Mouse (Mus musculus): ENCODE measurements around the gene Olfr643. TPM values are rescaled to one million over a fixed set of nuclear protein-coding genes. Genes with fewer than 3 reads are reported as not detected.

The Olfr643 gene
- not detected in 2 replicates for polyA plus RNA-seq (2015; fragmentation: Nextera tagmentation; extraction: Ambion mirVana)

- H3K27me3 ChIP-seq, result no peaks in the 10 kb centered on the region
- no peaks in the 10 kb centered on the region for H3K4me1 ChIP-seq
- H3K9me3 ChIP-seq (replicated peaks), result no peaks in the 10 kb centered on the region
- ATAC-seq, result no peak
- no peak within 1 kb of the TSS for H3K27ac ChIP-seq
- no peak within 1 kb of the TSS for H3K4me3 ChIP-seq
- H3K36me3 ChIP-seq (ENCODE audit: poor library complexity, severe bottlenecking), result no peaks in the 10 kb centered on the region
- no peak within 1 kb of the TSS for H3K4me2 ChIP-seq
- H3K9ac ChIP-seq, result no peak within 1 kb of the TSS
- 86% methylated on average over 5 of the region's 5 CpGs for WGBS
Measured at GRCm38 (mm10) chr7:104137305-104137704, at the start of gene Olfr643. Olfr643 (minus strand) TSS chr7:104137405.

- H3K27ac ChIP-seq, result no peak within 1 kb of the TSS
- 90% methylated on average over 2 of the region's 2 CpGs for WGBS
- no peak within 1 kb of the TSS for H3K4me2 ChIP-seq
- no peak for ATAC-seq
- no peaks in the 10 kb centered on the region for H3K27me3 ChIP-seq
- no peak within 1 kb of the TSS for H3K4me3 ChIP-seq
- no peaks in the 10 kb centered on the region for H3K9me3 ChIP-seq (replicated peaks)
- no peaks in the 10 kb centered on the region for H3K4me1 ChIP-seq
- no peaks in the 10 kb centered on the region for H3K36me3 ChIP-seq (ENCODE audit: poor library complexity, severe bottlenecking)
- no peak within 1 kb of the TSS for H3K9ac ChIP-seq
Measured at GRCm38 (mm10) chr7:104183292-104183691, 46.1 kb upstream of the Olfr643 start, which contains the start of gene Olfr648. Olfr648 (minus strand) TSS chr7:104183392.

DNA sequence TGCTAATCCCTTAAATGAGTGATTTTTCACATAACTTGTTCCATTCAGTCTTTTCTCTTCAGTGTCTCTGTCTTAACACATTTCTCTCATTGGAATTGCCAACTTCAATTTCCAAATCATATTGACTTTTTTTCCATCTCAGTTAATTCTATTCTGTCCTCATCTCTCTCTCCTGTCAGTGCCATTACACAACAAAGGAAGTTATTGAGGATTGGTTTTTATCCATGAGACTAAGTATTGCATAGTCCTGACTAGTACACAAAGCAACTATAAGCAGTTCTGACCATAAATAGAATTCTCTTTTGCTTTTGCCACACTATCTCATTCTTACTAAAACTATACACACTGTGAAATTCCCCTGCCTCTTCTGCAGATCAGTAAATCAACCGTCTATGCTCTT lies 41.9 kb upstream of the Olfr643 start:
- no peak for ATAC-seq
- no peak overlapping the region for H3K9ac ChIP-seq

GRCm38 (mm10) chr7:104178422-104179054 lies 41.3 kb upstream of the Olfr643 start:
- no peak overlapping the region for H3K4me2 ChIP-seq
- no peaks in the 10 kb centered on the region for H3K36me3 ChIP-seq (ENCODE audit: poor library complexity, severe bottlenecking)
- H3K9ac ChIP-seq, result no peak overlapping the region
- no peak overlapping the region for H3K4me3 ChIP-seq
- no peak overlapping the region for H3K27ac ChIP-seq
- ATAC-seq, result no peak
- no peaks in the 10 kb centered on the region for H3K9me3 ChIP-seq (replicated peaks)
- H3K4me1 ChIP-seq, result no peaks in the 10 kb centered on the region
- no peaks in the 10 kb centered on the region for H3K27me3 ChIP-seq
- WGBS, result 52% methylated on average over 5 of the region's 5 CpGs

More for the DNA sequence above, 41.9 kb upstream of the Olfr643 start:
- Histone ChIP-seq H3K4me3 (no peak overlapping the region), H3K27ac (no peak overlapping the region), H3K36me3 (ENCODE audit: poor library complexity, severe bottlenecking) (no peaks in the 10 kb centered on the region), H3K9me3 (replicated peaks) (no peaks in the 10 kb centered on the region), H3K4me2 (no peak overlapping the region), H3K4me1 (no peaks in the 10 kb centered on the region), H3K27me3 (no peaks in the 10 kb centered on the region)
- WGBS, result 80% methylated on average over 1 of the region's 1 CpGs

- 25% methylated on average over 1 of the region's 1 CpGs for WGBS
- Histone ChIP-seq H3K27me3 (no peaks in the 10 kb centered on the region), H3K27ac (no peak overlapping the region), H3K9me3 (replicated peaks) (no peaks in the 10 kb centered on the region; the same call in 1 of the 2 replicates), H3K4me2 (no peak overlapping the region), H3K9ac (no peak overlapping the region), H3K4me3 (no peak overlapping the region), H3K36me3 (ENCODE audit: poor library complexity, severe bottlenecking) (no peaks in the 10 kb centered on the region), H3K4me1 (no peaks in the 10 kb centered on the region)
- no peak for ATAC-seq
Measured at GRCm38 (mm10) chr7:104175085-104175484, 37.9 kb upstream of the Olfr643 start.

- no peak overlapping the region for H3K4me2 ChIP-seq
- no peak for ATAC-seq
- H3K27me3 ChIP-seq, result no peaks in the 10 kb centered on the region
- WGBS, result 85% methylated on average over 6 of the region's 6 CpGs
- H3K9me3 ChIP-seq (replicated peaks), result no peaks in the 10 kb centered on the region; the same call in 1 of the 2 replicates
- H3K4me3 ChIP-seq, result no peak overlapping the region
- no peaks in the 10 kb centered on the region for H3K36me3 ChIP-seq (ENCODE audit: poor library complexity, severe bottlenecking)
- no peak overlapping the region for H3K9ac ChIP-seq
- H3K27ac ChIP-seq, result no peak overlapping the region
- no peaks in the 10 kb centered on the region for H3K4me1 ChIP-seq
Measured at GRCm38 (mm10) chr7:104169634-104170204, 32.5 kb upstream of the Olfr643 start.

GRCm38 (mm10) chr7:104167105-104167504 lies 29.9 kb upstream of the Olfr643 start:
- no peak for ATAC-seq
- Histone ChIP-seq H3K4me3 (no peak overlapping the region), H3K9me3 (replicated peaks) (no peaks in the 10 kb centered on the region; the same call in 1 of the 2 replicates), H3K27ac (no peak overlapping the region), H3K9ac (no peak overlapping the region), H3K27me3 (no peaks in the 10 kb centered on the region), H3K4me2 (no peak overlapping the region), H3K4me1 (no peaks in the 10 kb centered on the region), H3K36me3 (ENCODE audit: poor library complexity, severe bottlenecking) (no peaks in the 10 kb centered on the region)
- 91% methylated on average over 6 of the region's 6 CpGs for WGBS

DNA sequence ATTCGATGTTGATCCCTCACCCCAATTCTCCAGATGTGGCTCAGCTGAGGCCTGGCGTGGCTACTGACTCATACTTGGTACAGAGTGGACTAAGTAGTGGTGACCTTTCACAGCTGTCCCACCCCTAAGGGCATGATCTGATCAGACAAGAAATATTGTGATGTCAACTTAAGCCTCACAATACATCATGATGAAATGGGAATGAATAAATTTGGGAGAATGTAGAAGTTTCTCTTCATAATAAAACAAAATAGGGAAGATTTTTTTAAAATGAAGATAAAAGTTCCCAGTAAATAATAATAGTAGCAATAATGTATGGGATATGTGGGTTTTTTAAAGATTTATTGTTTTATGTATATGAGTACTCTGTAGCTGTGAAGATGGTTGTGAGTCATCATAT lies 13.3 kb upstream of the Olfr643 start, which contains the start of gene Ubqlnl:
Gene Ubqlnl, minus strand, starts transcription at position 101 of the 400 bp plus-strand sequence.
- H3K36me3 ChIP-seq (ENCODE audit: poor library complexity, severe bottlenecking), result no peaks in the 10 kb centered on the region
- ATAC-seq, result no peak
- no peaks in the 10 kb centered on the region for H3K9me3 ChIP-seq (replicated peaks)
- no peak within 1 kb of the TSS for H3K9ac ChIP-seq
- no peak within 1 kb of the TSS for H3K4me3 ChIP-seq
- H3K27ac ChIP-seq, result no peak within 1 kb of the TSS
- H3K4me2 ChIP-seq, result no peak within 1 kb of the TSS
- no peaks in the 10 kb centered on the region for H3K27me3 ChIP-seq
- H3K4me1 ChIP-seq, result no peaks in the 10 kb centered on the region
- WGBS, result 92% methylated on average over 2 of the region's 2 CpGs

GRCm38 (mm10) chr7:104143179-104143578 lies 6.0 kb upstream of the Olfr643 start, which contains the start of gene Ubqln3:
Ubqln3 (minus strand) TSS chr7:104143279.
- ATAC-seq, result no peak
- H3K4me2 ChIP-seq, result no peak within 1 kb of the TSS
- H3K4me1 ChIP-seq, result no peaks in the 10 kb centered on the region
- no peak within 1 kb of the TSS for H3K9ac ChIP-seq
- H3K27me3 ChIP-seq, result no peaks in the 10 kb centered on the region
- no peak within 1 kb of the TSS for H3K27ac ChIP-seq
- H3K36me3 ChIP-seq (ENCODE audit: poor library complexity, severe bottlenecking), result no peaks in the 10 kb centered on the region
- 75% methylated on average over 3 of the region's 3 CpGs for WGBS
- H3K4me3 ChIP-seq, result no peak within 1 kb of the TSS
- no peaks in the 10 kb centered on the region; the same call in 1 of the 2 replicates for H3K9me3 ChIP-seq (replicated peaks)

- Histone ChIP-seq H3K9me3 (replicated peaks) (peaks cover 5% of the 10 kb centered on the region; the same call in 1 of the 2 replicates), H3K4me2 (no peak within 1 kb of the TSS), H3K27me3 (no peaks in the 10 kb centered on the region), H3K4me3 (no peak within 1 kb of the TSS), H3K9ac (no peak within 1 kb of the TSS), H3K27ac (no peak within 1 kb of the TSS), H3K4me1 (no peaks in the 10 kb centered on the region), H3K36me3 (ENCODE audit: poor library complexity, severe bottlenecking) (no peaks in the 10 kb centered on the region)
- no peak for ATAC-seq
- 95% methylated on average over 5 of the region's 5 CpGs for WGBS
Measured at GRCm38 (mm10) chr7:104129726-104130125, 7.5 kb downstream of the Olfr643 start, which contains the start of gene Ubqln5. Ubqln5 (minus strand) TSS chr7:104129826.

- no peak within 1 kb of the TSS for H3K27ac ChIP-seq
Measured at GRCm38 (mm10) chr7:104104757-104104972, 32.5 kb downstream of the Olfr643 start, which contains the start of gene Olfr646. Olfr646 (plus strand) TSS chr7:104104873.

DNA sequence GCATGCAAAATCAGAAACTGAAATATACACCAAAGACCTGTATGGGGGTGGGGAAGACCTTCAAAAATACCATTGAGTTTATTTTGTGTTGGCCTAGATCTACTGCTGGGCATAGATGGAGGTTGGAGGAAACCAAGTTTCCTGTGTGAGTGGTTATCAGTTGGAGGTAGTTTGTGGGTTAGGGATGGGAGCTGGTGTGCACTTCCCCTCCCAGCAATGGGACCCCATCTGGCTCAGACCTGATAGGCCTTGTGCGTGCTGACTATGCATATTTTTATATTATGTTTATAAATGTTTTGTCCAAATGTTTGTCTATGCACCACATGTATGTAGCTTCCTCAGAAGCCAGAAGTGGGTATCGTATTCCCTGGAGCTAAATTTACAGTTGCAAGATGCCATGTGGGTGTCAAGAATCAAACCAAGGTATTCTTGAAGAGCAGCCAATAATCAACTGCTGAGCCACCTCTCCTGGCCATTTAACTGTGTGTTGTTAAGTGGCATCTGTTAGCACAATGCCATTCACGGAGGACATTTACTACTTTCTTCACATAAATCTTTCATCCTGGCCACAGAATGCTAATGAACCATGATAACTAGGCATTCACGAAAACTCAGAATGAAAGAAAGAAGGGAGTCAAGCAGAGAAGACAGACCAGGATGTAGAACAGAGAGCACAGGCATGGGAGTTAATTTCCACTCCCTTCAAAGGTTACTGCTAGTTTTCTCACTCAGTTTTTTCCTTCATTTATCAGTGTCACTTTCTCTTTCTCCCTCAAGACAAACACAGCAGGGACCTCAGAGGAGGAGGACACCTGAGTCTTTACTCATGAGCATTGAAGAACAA lies 33.1 kb downstream of the Olfr643 start:
- Histone ChIP-seq H3K4me3 (no peak overlapping the region), H3K4me2 (no peak overlapping the region), H3K4me1 (no peaks in the 10 kb centered on the region), H3K27ac (no peak overlapping the region), H3K27me3 (no peaks in the 10 kb centered on the region), H3K9me3 (replicated peaks) (no peaks in the 10 kb centered on the region), H3K9ac (no peak overlapping the region), H3K36me3 (ENCODE audit: poor library complexity, severe bottlenecking) (no peaks in the 10 kb centered on the region)
- no peak for ATAC-seq
- 61% methylated on average over 4 of the region's 4 CpGs for WGBS

More at GRCm38 (mm10) chr7:104104757-104104972, 32.5 kb downstream of the Olfr643 start, which contains the start of gene Olfr646:
- no peaks in the 10 kb centered on the region for H3K9me3 ChIP-seq (replicated peaks)
- no peak within 1 kb of the TSS for H3K4me3 ChIP-seq
- no peaks in the 10 kb centered on the region for H3K27me3 ChIP-seq
- H3K4me1 ChIP-seq, result no peaks in the 10 kb centered on the region
- no peaks in the 10 kb centered on the region for H3K36me3 ChIP-seq (ENCODE audit: poor library complexity, severe bottlenecking)
- no peak for ATAC-seq
- H3K4me2 ChIP-seq, result no peak within 1 kb of the TSS
- no peak within 1 kb of the TSS for H3K9ac ChIP-seq

Measured in forebrain, embryonic 13.5 days (tissue).